Mouse (Mus musculus): ENCODE data around the gene Nrxn1.
A peak's percentile ranks its signal among the peaks of the same experiment; 100 is the strongest.

The Nrxn1 gene

GRCm38 (mm10) chr17:90662318-90662717 is 430.6 kb downstream of the Nrxn1 start:
- no peak for DNase-seq (ENCODE audit: low spot score)

GRCm38 (mm10) chr17:90654506-90654905 is 438.4 kb downstream of the Nrxn1 start:
- DNase-seq (ENCODE audit: low spot score): no peak

GRCm38 (mm10) chr17:90653347-90653746 is 439.5 kb downstream of the Nrxn1 start:
- DNase-seq (ENCODE audit: low spot score): no peak

GRCm38 (mm10) chr17:90650279-90650678 is 442.6 kb downstream of the Nrxn1 start:
- DNase-seq (ENCODE audit: low spot score): no peak

- DNase-seq (ENCODE audit: low spot score): no peak
Measured at GRCm38 (mm10) chr17:90638970-90639524, 453.8 kb downstream of the Nrxn1 start.

GRCm38 (mm10) chr17:90638183-90638727 is 454.6 kb downstream of the Nrxn1 start:
- no peak for DNase-seq (ENCODE audit: low spot score)

GRCm38 (mm10) chr17:90631371-90631770 is 461.5 kb downstream of the Nrxn1 start:
- no peak for DNase-seq (ENCODE audit: low spot score)

GRCm38 (mm10) chr17:90629851-90630250 is 463.0 kb downstream of the Nrxn1 start:
- peak; percentile 4 for DNase-seq (ENCODE audit: low spot score)

GRCm38 (mm10) chr17:90628469-90628868 is 464.4 kb downstream of the Nrxn1 start:
- no peak for DNase-seq (ENCODE audit: low spot score)

- DNase-seq (ENCODE audit: low spot score): no peak
Measured at GRCm38 (mm10) chr17:90628004-90628403, 464.9 kb downstream of the Nrxn1 start.

- no peak for DNase-seq (ENCODE audit: low spot score)
Measured at GRCm38 (mm10) chr17:90627395-90627794, 465.5 kb downstream of the Nrxn1 start.

- DNase-seq (ENCODE audit: low spot score): no peak
Measured at GRCm38 (mm10) chr17:90624591-90625266, 468.1 kb downstream of the Nrxn1 start.

- no peak for DNase-seq (ENCODE audit: low spot score)
Measured at GRCm38 (mm10) chr17:90621828-90622227, 471.0 kb downstream of the Nrxn1 start.

GRCm38 (mm10) chr17:90615019-90615418 is 477.9 kb downstream of the Nrxn1 start:
- DNase-seq (ENCODE audit: low spot score): no peak

- DNase-seq (ENCODE audit: low spot score): no peak
Measured at GRCm38 (mm10) chr17:90607427-90607806, 485.5 kb downstream of the Nrxn1 start.

GRCm38 (mm10) chr17:90606718-90607426 is 486.0 kb downstream of the Nrxn1 start:
- no peak for DNase-seq (ENCODE audit: low spot score)

- no peak for DNase-seq (ENCODE audit: low spot score)
Measured at GRCm38 (mm10) chr17:90599570-90600524, 493.0 kb downstream of the Nrxn1 start.

- no peak for DNase-seq (ENCODE audit: low spot score)
Measured at GRCm38 (mm10) chr17:90594798-90595533, 497.9 kb downstream of the Nrxn1 start.

GRCm38 (mm10) chr17:90586891-90587290 is 506.0 kb downstream of the Nrxn1 start:
- DNase-seq (ENCODE audit: low spot score): no peak

GRCm38 (mm10) chr17:90584666-90585195 is 508.1 kb downstream of the Nrxn1 start:
- peak; percentile 45 for DNase-seq (ENCODE audit: low spot score)
